Mouse (Mus musculus): ENCODE data around the gene Vav2. TPM values are rescaled to one million over a fixed set of nuclear protein-coding genes. Genes with fewer than 3 reads are reported as not detected.
A peak's percentile ranks its signal among the peaks of the same experiment; 100 is the strongest.

Gene Vav2
- polyA plus RNA-seq, 1 experiment from 2014 or later: 5.8 TPM

GRCm38 (mm10) chr2:27461881-27462660 is 35.2 kb upstream of the Vav2 start:
- H3K4me1 ChIP-seq: 0 out of 2 replicates have a peak, but pooled peaks cover 4% of the 10 kb centered on the region
- no peak overlapping the region for H3K27ac ChIP-seq (replicated peaks)
- WGBS: 86% methylated on average over 4 of the region's 4 CpGs
- no peak overlapping the region for H3K4me2 ChIP-seq (replicated peaks)
- no peaks in the 10 kb centered on the region for H3K27me3 ChIP-seq
- H3K9me3 ChIP-seq (replicated peaks): no peaks in the 10 kb centered on the region
- no peak overlapping the region for H3K9ac ChIP-seq
- peaks cover 89% of the 10 kb centered on the region for H3K36me3 ChIP-seq
- no peak for ATAC-seq (ENCODE audit: insufficient number of reproducible peaks, low FRiP score, low TSS enrichment, low read depth)
- no peak overlapping the region for H3K4me3 ChIP-seq (replicated peaks)

- Histone ChIP-seq H3K4me1 (no peaks in the 10 kb centered on the region), H3K27ac (replicated peaks) (no peak overlapping the region), H3K4me3 (replicated peaks) (no peak overlapping the region), H3K9ac (no peak overlapping the region), H3K4me2 (replicated peaks) (no peak overlapping the region), H3K9me3 (replicated peaks) (no peaks in the 10 kb centered on the region), H3K36me3 (peaks cover 93% of the 10 kb centered on the region), H3K27me3 (no peaks in the 10 kb centered on the region)
- no peak for ATAC-seq (ENCODE audit: insufficient number of reproducible peaks, low FRiP score, low TSS enrichment, low read depth)
- WGBS: 64% methylated on average over 9 of the region's 9 CpGs
Measured at GRCm38 (mm10) chr2:27460651-27461050, 33.8 kb upstream of the Vav2 start.

- H3K4me3 ChIP-seq (replicated peaks): no peak overlapping the region
- WGBS: 86% methylated on average over 5 of the region's 5 CpGs
- H3K27ac ChIP-seq (replicated peaks): no peak overlapping the region
- H3K9me3 ChIP-seq (replicated peaks): no peaks in the 10 kb centered on the region
- H3K4me1 ChIP-seq: no peaks in the 10 kb centered on the region
- H3K27me3 ChIP-seq: no peaks in the 10 kb centered on the region
- no peak overlapping the region for H3K4me2 ChIP-seq (replicated peaks)
- peaks cover 92% of the 10 kb centered on the region for H3K36me3 ChIP-seq
- no peak overlapping the region for H3K9ac ChIP-seq
- ATAC-seq (ENCODE audit: insufficient number of reproducible peaks, low FRiP score, low TSS enrichment, low read depth): no peak
Measured at GRCm38 (mm10) chr2:27460163-27460562, 33.3 kb upstream of the Vav2 start.

GRCm38 (mm10) chr2:27459735-27460134 is 32.9 kb upstream of the Vav2 start:
- WGBS: 81% methylated on average over 7 of the region's 7 CpGs
- ATAC-seq (ENCODE audit: insufficient number of reproducible peaks, low FRiP score, low TSS enrichment, low read depth): no peak
- Histone ChIP-seq H3K9me3 (replicated peaks) (no peaks in the 10 kb centered on the region), H3K4me1 (no peaks in the 10 kb centered on the region), H3K36me3 (peaks cover 96% of the 10 kb centered on the region), H3K4me2 (replicated peaks) (no peak overlapping the region), H3K9ac (no peak overlapping the region), H3K27ac (replicated peaks) (no peak overlapping the region), H3K27me3 (no peaks in the 10 kb centered on the region), H3K4me3 (replicated peaks) (no peak overlapping the region)

GRCm38 (mm10) chr2:27450226-27450625 is 23.4 kb upstream of the Vav2 start:
- Histone ChIP-seq H3K4me3 (replicated peaks) (no peak overlapping the region), H3K4me1 (no peaks in the 10 kb centered on the region), H3K9me3 (replicated peaks) (no peaks in the 10 kb centered on the region), H3K27ac (replicated peaks) (no peak overlapping the region), H3K9ac (no peak overlapping the region), H3K36me3 (peaks cover 92% of the 10 kb centered on the region), H3K27me3 (no peaks in the 10 kb centered on the region), H3K4me2 (replicated peaks) (no peak overlapping the region)
- WGBS: 85% methylated on average over 14 of the region's 14 CpGs
- ATAC-seq (ENCODE audit: insufficient number of reproducible peaks, low FRiP score, low TSS enrichment, low read depth): no peak

GRCm38 (mm10) chr2:27447782-27448181 is 20.9 kb upstream of the Vav2 start:
- no peak for ATAC-seq (ENCODE audit: insufficient number of reproducible peaks, low FRiP score, low TSS enrichment, low read depth)

GRCm38 (mm10) chr2:27446812-27447211 is 20.0 kb upstream of the Vav2 start:
- H3K4me1 ChIP-seq: peaks cover 19% of the 10 kb centered on the region
- no peak overlapping the region for H3K4me2 ChIP-seq (replicated peaks)
- no peak overlapping the region for H3K4me3 ChIP-seq (replicated peaks)
- no peaks in the 10 kb centered on the region for H3K27me3 ChIP-seq
- 92% methylated on average over 8 of the region's 8 CpGs for WGBS
- no peak overlapping the region for H3K9ac ChIP-seq
- peaks cover 68% of the 10 kb centered on the region for H3K36me3 ChIP-seq
- H3K9me3 ChIP-seq (replicated peaks): no peaks in the 10 kb centered on the region
- ATAC-seq (ENCODE audit: insufficient number of reproducible peaks, low FRiP score, low TSS enrichment, low read depth): no peak
- no peak overlapping the region for H3K27ac ChIP-seq (replicated peaks)

More at GRCm38 (mm10) chr2:27447782-27448181, 20.9 kb upstream of the Vav2 start:
- H3K4me3 ChIP-seq (replicated peaks): no peak overlapping the region
- H3K9ac ChIP-seq: no peak overlapping the region
- H3K4me1 ChIP-seq: peaks cover 11% of the 10 kb centered on the region
- no peak overlapping the region for H3K27ac ChIP-seq (replicated peaks)
- 84% methylated on average over 5 of the region's 5 CpGs for WGBS
- H3K27me3 ChIP-seq: no peaks in the 10 kb centered on the region
- H3K4me2 ChIP-seq (replicated peaks): no peak overlapping the region
- peaks cover 78% of the 10 kb centered on the region for H3K36me3 ChIP-seq
- no peaks in the 10 kb centered on the region for H3K9me3 ChIP-seq (replicated peaks)

GRCm38 (mm10) chr2:27445910-27446309 is 19.1 kb upstream of the Vav2 start:
- Histone ChIP-seq H3K4me3 (replicated peaks) (no peak overlapping the region), H3K36me3 (peaks cover 59% of the 10 kb centered on the region), H3K4me2 (replicated peaks) (no peak overlapping the region), H3K9ac (no peak overlapping the region), H3K27ac (replicated peaks) (no peak overlapping the region), H3K27me3 (no peaks in the 10 kb centered on the region), H3K9me3 (replicated peaks) (no peaks in the 10 kb centered on the region), H3K4me1 (peaks cover 24% of the 10 kb centered on the region)
- no peak for ATAC-seq (ENCODE audit: insufficient number of reproducible peaks, low FRiP score, low TSS enrichment, low read depth)
- 81% methylated on average over 3 of the region's 3 CpGs for WGBS

- WGBS: 77% methylated on average over 5 of the region's 5 CpGs
- no peaks in the 10 kb centered on the region for H3K9me3 ChIP-seq (replicated peaks)
- no peak overlapping the region for H3K9ac ChIP-seq
- H3K36me3 ChIP-seq: peaks cover 35% of the 10 kb centered on the region
- peak overlapping the region; percentile 69 for H3K4me3 ChIP-seq (replicated peaks)
- H3K27me3 ChIP-seq: no peaks in the 10 kb centered on the region
- no peak for ATAC-seq (ENCODE audit: insufficient number of reproducible peaks, low FRiP score, low TSS enrichment, low read depth)
- peaks cover 26% of the 10 kb centered on the region for H3K4me1 ChIP-seq
- H3K27ac ChIP-seq (replicated peaks): no peak overlapping the region
- H3K4me2 ChIP-seq (replicated peaks): peak overlapping the region; percentile 79
Measured at GRCm38 (mm10) chr2:27443450-27443708, 16.5 kb upstream of the Vav2 start.

GRCm38 (mm10) chr2:27442708-27443449 is 16.0 kb upstream of the Vav2 start:
- Histone ChIP-seq H3K36me3 (peaks cover 30% of the 10 kb centered on the region), H3K27ac (replicated peaks) (peak overlapping the region; percentile 63), H3K4me1 (peaks cover 28% of the 10 kb centered on the region), H3K27me3 (no peaks in the 10 kb centered on the region), H3K9me3 (replicated peaks) (no peaks in the 10 kb centered on the region), H3K9ac (peak overlapping the region; percentile 74), H3K4me2 (replicated peaks) (peak overlapping the region; percentile 79), H3K4me3 (replicated peaks) (peak overlapping the region; percentile 69)
- peak; percentile 23 for ATAC-seq (ENCODE audit: insufficient number of reproducible peaks, low FRiP score, low TSS enrichment, low read depth)
- WGBS: 31% methylated on average over 20 of the region's 20 CpGs

GRCm38 (mm10) chr2:27441767-27442707 is 15.2 kb upstream of the Vav2 start, which contains the start of gene Brd3os:
Gene Brd3os (plus strand): TSS chr2:27442324.
- H3K27ac ChIP-seq (replicated peaks): peak within 1 kb of the TSS; percentile 88
- peak within 1 kb of the TSS; percentile 74 for H3K9ac ChIP-seq
- peaks cover 24% of the 10 kb centered on the region for H3K36me3 ChIP-seq
- peak within 1 kb of the TSS; percentile 79 for H3K4me2 ChIP-seq (replicated peaks)
- H3K4me1 ChIP-seq: peaks cover 28% of the 10 kb centered on the region
- H3K9me3 ChIP-seq (replicated peaks): no peaks in the 10 kb centered on the region
- no peaks in the 10 kb centered on the region for H3K27me3 ChIP-seq
- WGBS: 2% methylated on average over 36 of the region's 36 CpGs
- peak within 1 kb of the TSS; percentile 69 for H3K4me3 ChIP-seq (replicated peaks)
- ATAC-seq (ENCODE audit: insufficient number of reproducible peaks, low FRiP score, low TSS enrichment, low read depth): peak; percentile 91
